Mouse (Mus musculus): ENCODE measurements around the gene Vps13d. TPM values are rescaled to one million over a fixed set of nuclear protein-coding genes. Genes with fewer than 3 reads are reported as not detected.
A peak's percentile ranks its signal among the peaks of the same experiment; 100 is the strongest.

Gene Vps13d
- polyA plus RNA-seq, 1 experiment from 2014 or later: 6.9 TPM

DNA sequence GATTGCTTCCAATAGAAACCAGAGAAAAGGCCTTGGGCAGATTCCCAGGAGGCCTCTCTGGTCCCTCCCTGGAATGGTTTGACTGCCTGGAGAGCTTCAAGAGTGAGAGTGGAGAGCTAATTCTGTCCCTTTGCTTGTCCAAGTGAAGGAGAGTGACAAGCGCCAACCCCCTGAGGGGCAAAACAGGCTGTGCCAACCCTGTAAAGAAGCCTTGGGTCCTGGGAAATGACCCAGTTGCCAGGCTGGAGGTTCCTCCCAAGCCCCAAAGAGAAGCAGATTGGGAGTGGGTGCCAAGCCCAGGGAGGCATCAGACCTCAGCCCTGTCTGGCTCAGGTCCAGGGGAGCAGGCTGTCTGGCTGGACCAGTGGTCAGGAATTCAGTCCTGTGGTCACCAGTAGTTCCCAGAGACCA lies 265.0 kb downstream of the Vps13d start:
- 0 out of 2 replicates have a peak overlapping the region, but pooled peaks have one; percentile 26 for H3K9ac ChIP-seq
- peak overlapping the region; percentile 48 for H3K4me2 ChIP-seq
- H3K4me1 ChIP-seq (replicated peaks): peaks cover 34% of the 10 kb centered on the region
- peak; percentile 70 for ATAC-seq (replicated peaks; ENCODE audit: insufficient number of reproducible peaks, insufficient read depth, low FRiP score, low read depth)
- WGBS: 46% methylated on average over 1 of the region's 1 CpGs
- no peak overlapping the region for H3K4me3 ChIP-seq
- H3K27ac ChIP-seq: peak overlapping the region; percentile 95
- no peaks in the 10 kb centered on the region; the same call in 1 of the 2 replicates for H3K36me3 ChIP-seq
- no peaks in the 10 kb centered on the region for H3K9me3 ChIP-seq (replicated peaks)
- H3K27me3 ChIP-seq: no peaks in the 10 kb centered on the region

- Histone ChIP-seq H3K27me3 (no peaks in the 10 kb centered on the region), H3K9me3 (replicated peaks) (no peaks in the 10 kb centered on the region), H3K4me2 (no peak overlapping the region), H3K4me3 (no peak overlapping the region), H3K36me3 (peaks cover 1% of the 10 kb centered on the region; the same call in 1 of the 2 replicates), H3K4me1 (replicated peaks) (peaks cover 34% of the 10 kb centered on the region), H3K27ac (peak overlapping the region; percentile 95; the same call in 1 of the 2 replicates), H3K9ac (no peak overlapping the region)
- no peak for ATAC-seq (replicated peaks; ENCODE audit: insufficient number of reproducible peaks, insufficient read depth, low FRiP score, low read depth)
- 80% methylated on average over 5 of the region's 5 CpGs for WGBS
Measured at GRCm38 (mm10) chr4:144928693-144929436, 265.9 kb downstream of the Vps13d start.

Other genes with a start within 250 kb of the Vps13d start
- 2.9 and 6.0 TPM in 2 replicates for gene Tnfrsf1b, start 51.9 kb upstream of the Vps13d start, polyA plus RNA-seq (2015; fragmentation: Nextera tagmentation; extraction: Ambion mirVana)
- 0.18 and 2.3 TPM in 2 replicates for gene Tnfrsf8, start 120.2 kb upstream of the Vps13d start, polyA plus RNA-seq (2015; fragmentation: Nextera tagmentation; extraction: Ambion mirVana)